Mouse (Mus musculus) heart, embryonic 13.5 days (tissue): ENCODE measurements around the gene Cdc14a. TPM values are rescaled to one million over a fixed set of nuclear protein-coding genes. Genes with fewer than 3 reads are reported as not detected.

Experiments used
- ATAC-seq: fragments of 200-750 bp; cut with Nextera tagmentation; 2 replicates; pipeline ENCODE4 v1.8.0; 2017; ENCODE audit warnings: moderate TSS enrichment; ENCODE audit not compliant: insufficient number of reproducible peaks, low FRiP score, low TSS enrichment; ENCODE audit errors: extremely low read depth
- H3K27ac ChIP-seq: fragments of 300-500 bp; sonication (generic); replicated peaks from 2 replicates; pipeline ENCODE4 v1.5.1; 2015; ENCODE audit warnings: moderate library complexity, mild to moderate bottlenecking, inconsistent platforms
- H3K27me3 ChIP-seq: fragments of 300-500 bp; sonication (generic); replicated peaks from 2 replicates; pipeline ENCODE4 v1.6.1; 2015; ENCODE audit warnings: mild to moderate bottlenecking, inconsistent platforms
- H3K36me3 ChIP-seq: fragments of 300-500 bp; sonication (generic); 2 replicates; pipeline ENCODE4 v1.6.1; 2015; ENCODE audit warnings: mild to moderate bottlenecking, inconsistent platforms
- H3K4me1 ChIP-seq: fragments of 300-500 bp; sonication (generic); 2 replicates; pipeline ENCODE4 v1.6.1; 2015; ENCODE audit warnings: inconsistent platforms
- H3K4me2 ChIP-seq: fragments of 300-500 bp; sonication (generic); 2 replicates; pipeline ENCODE4 v1.6.1; 2015; ENCODE audit warnings: inconsistent platforms, mild to moderate bottlenecking, moderate library complexity
- H3K4me3 ChIP-seq: fragments of 300-500 bp; sonication (generic); 2 replicates; pipeline ENCODE4 v1.5.1; 2015; ENCODE audit warnings: moderate library complexity, mild to moderate bottlenecking, inconsistent platforms
- H3K9ac ChIP-seq: fragments of 300-500 bp; sonication (generic); 2 replicates; pipeline ENCODE4 v1.6.1; 2015; ENCODE audit warnings: inconsistent platforms, mild to moderate bottlenecking, moderate library complexity
- H3K9me3 ChIP-seq: fragments of 300-500 bp; sonication (generic); 2 replicates; pipeline ENCODE4 v1.6.1; 2016; ENCODE audit warnings: inconsistent platforms
- WGBS: fragments of 180-500 bp; shearing (Covaris S2); methylation state at CpG from one replicate; pipeline ENCODE4 v1.1.7; 2015; ENCODE audit warnings: mixed read lengths; 5-methylcytosine and 5-hydroxymethylcytosine counted together
- polyA plus RNA-seq: library from polyadenylated mRNA; unstranded; fragments of >200 nt; fragmentation: Nextera tagmentation; extraction: Ambion mirVana; gene quantifications from 2 replicates; pipeline ENCODE4 v1.2.1, GENCODE M21; 2015

The Cdc14a gene
- polyA plus RNA-seq, 1 experiment from 2014 or later, result 3.6 TPM

DNA sequence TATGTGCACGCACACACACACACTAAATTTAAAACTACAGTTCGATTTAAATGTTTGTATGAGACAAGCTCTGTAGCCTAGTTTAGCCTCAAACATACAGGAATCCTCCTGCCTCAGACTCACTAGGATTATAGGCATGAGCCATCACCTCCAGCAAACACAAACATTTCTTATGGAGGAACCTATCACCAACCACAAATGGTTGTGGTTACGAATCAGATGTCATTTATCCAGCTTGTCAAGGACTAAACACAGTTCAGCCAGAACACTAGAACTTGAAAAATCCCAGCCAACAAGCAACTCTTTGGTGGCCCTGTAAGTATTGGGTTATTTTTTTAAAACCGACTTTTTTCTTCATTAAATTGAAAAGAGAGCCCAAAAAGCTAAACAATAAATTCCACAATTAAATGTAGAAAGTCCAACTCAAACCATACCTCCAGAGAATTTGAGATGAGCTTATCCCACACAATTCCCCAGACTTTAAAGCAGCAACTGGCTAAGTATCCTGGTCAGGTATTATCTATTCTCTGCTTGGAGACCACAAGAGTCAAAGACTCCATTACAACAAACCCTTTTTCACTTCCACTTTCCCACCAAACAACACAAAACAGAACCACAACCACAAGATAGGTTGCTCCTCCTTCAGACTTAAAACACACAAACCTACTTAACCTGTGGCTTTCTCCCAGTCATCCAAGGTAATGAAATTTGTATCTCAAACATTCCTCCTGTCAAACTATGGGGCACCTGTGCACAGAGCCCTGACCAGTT is 10.7 kb downstream of the Cdc14a start:
- H3K4me2 ChIP-seq, result no peak overlapping the region
- H3K9me3 ChIP-seq, result no peaks in the 10 kb centered on the region
- no peak overlapping the region for H3K4me3 ChIP-seq
- WGBS, result 83% methylated on average over 4 of the region's 4 CpGs
- H3K4me1 ChIP-seq, result peaks cover 36% of the 10 kb centered on the region
- no peak overlapping the region for H3K27ac ChIP-seq
- no peak for ATAC-seq
- peaks cover 34% of the 10 kb centered on the region for H3K36me3 ChIP-seq
- no peaks in the 10 kb centered on the region for H3K27me3 ChIP-seq
- no peak overlapping the region for H3K9ac ChIP-seq

GRCm38 (mm10) chr3:116410051-116410450 is 13.8 kb downstream of the Cdc14a start:
- H3K36me3 ChIP-seq, result peaks cover 5% of the 10 kb centered on the region
- H3K4me3 ChIP-seq, result peak overlapping the region; percentile 12; the same call in 1 of the 2 replicates
- peak overlapping the region; percentile 61; the same call in 1 of the 2 replicates for H3K9ac ChIP-seq
- peak overlapping the region; percentile 58 for H3K4me2 ChIP-seq
- 15% methylated on average over 7 of the region's 7 CpGs for WGBS
- ATAC-seq, result no peak
- peak overlapping the region; percentile 24 for H3K27ac ChIP-seq
- no peaks in the 10 kb centered on the region for H3K27me3 ChIP-seq
- H3K4me1 ChIP-seq, result peaks cover 43% of the 10 kb centered on the region
- H3K9me3 ChIP-seq, result no peaks in the 10 kb centered on the region

- Histone ChIP-seq H3K4me1 (peaks cover 45% of the 10 kb centered on the region), H3K27me3 (no peaks in the 10 kb centered on the region), H3K4me2 (peak overlapping the region; percentile 58), H3K9me3 (no peaks in the 10 kb centered on the region), H3K36me3 (no peaks in the 10 kb centered on the region), H3K4me3 (no peak overlapping the region; the same call in 1 of the 2 replicates), H3K9ac (peak overlapping the region; percentile 61; the same call in 1 of the 2 replicates), H3K27ac (0 out of 2 replicates have a peak overlapping the region, but pooled peaks have one; percentile 24)
- WGBS, result 36% methylated on average over 8 of the region's 8 CpGs
- ATAC-seq, result no peak
Observed at GRCm38 (mm10) chr3:116409486-116409885, 14.3 kb downstream of the Cdc14a start.

DNA sequence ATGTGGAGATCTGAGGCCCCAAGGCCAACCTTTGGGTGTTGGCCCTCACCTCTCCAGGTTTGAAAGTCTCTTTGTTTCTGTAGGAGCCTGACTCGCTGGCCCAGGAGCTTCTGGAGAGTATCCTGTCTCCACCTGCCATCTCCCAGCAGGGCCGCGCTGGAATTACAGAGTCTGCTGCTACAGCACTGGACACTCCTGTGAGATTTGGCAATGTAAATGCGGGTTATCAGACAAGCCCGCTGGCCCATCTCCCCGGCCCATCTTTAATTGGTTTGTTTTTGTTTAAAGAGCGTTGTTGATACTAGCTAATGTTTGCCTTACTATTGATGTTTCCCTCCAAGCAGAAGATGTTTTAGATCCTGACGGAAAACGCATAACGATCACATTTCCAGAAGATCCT is 15.0 kb downstream of the Cdc14a start:
- no peak overlapping the region for H3K4me2 ChIP-seq
- H3K36me3 ChIP-seq, result no peaks in the 10 kb centered on the region
- H3K9ac ChIP-seq, result no peak overlapping the region
- H3K4me3 ChIP-seq, result no peak overlapping the region
- ATAC-seq, result no peak
- peaks cover 45% of the 10 kb centered on the region for H3K4me1 ChIP-seq
- H3K27ac ChIP-seq, result no peak overlapping the region
- no peaks in the 10 kb centered on the region for H3K27me3 ChIP-seq
- no peaks in the 10 kb centered on the region for H3K9me3 ChIP-seq
- 65% methylated on average over 10 of the region's 10 CpGs for whole genome bisulfite sequencing

DNA sequence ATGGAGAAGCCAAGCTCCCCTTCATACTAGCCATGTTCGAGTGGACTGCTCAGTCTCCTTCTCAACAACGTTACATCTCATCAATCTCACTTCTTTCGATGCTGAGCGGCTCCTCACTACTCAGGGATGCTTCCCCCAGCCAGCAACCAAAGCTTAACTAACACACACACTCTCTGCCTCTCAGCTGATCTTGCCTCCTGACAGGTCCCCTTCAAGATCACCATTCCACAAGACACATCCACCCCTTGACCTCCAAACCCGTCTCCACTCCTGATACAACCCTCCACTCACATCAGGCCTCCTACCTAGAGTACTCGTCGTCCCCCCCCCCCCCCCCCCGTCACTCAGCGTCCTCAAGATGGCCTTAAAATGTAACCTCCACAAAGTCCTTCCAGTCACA is 18.3 kb downstream of the Cdc14a start:
- Histone ChIP-seq H3K27ac (no peak overlapping the region), H3K9me3 (no peaks in the 10 kb centered on the region), H3K4me1 (peaks cover 30% of the 10 kb centered on the region), H3K4me3 (no peak overlapping the region), H3K4me2 (no peak overlapping the region), H3K9ac (no peak overlapping the region), H3K36me3 (no peaks in the 10 kb centered on the region), H3K27me3 (no peaks in the 10 kb centered on the region)
- ATAC-seq, result no peak
- 37% methylated on average over 9 of the region's 9 CpGs for WGBS

DNA sequence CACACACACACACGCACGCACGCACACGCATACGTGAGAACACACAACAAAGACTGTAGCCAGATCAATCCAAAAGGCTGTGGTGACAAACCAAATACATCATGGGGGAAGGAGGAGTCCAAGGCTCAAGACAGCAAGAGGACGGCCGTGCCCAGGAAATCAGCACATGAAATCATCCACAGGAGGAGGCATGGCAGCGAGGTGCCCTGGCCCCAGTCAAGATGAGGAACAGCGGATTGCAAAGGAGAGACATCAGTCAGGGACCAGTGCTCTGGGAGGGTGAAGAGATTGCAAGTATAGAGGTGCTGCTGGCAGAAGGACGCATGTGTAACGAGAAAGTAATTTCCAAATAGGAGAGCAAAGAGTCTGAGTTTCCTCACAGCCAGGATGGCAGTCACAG is 22.4 kb downstream of the Cdc14a start:
- H3K4me1 ChIP-seq, result peaks cover 12% of the 10 kb centered on the region
- H3K9ac ChIP-seq, result no peak overlapping the region
- H3K27ac ChIP-seq, result no peak overlapping the region
- no peak overlapping the region for H3K4me3 ChIP-seq
- H3K27me3 ChIP-seq, result no peaks in the 10 kb centered on the region
- WGBS, result 88% methylated on average over 11 of the region's 11 CpGs
- no peaks in the 10 kb centered on the region for H3K9me3 ChIP-seq
- no peak for ATAC-seq
- peaks cover 3% of the 10 kb centered on the region; the same call in 1 of the 2 replicates for H3K36me3 ChIP-seq
- no peak overlapping the region for H3K4me2 ChIP-seq

DNA sequence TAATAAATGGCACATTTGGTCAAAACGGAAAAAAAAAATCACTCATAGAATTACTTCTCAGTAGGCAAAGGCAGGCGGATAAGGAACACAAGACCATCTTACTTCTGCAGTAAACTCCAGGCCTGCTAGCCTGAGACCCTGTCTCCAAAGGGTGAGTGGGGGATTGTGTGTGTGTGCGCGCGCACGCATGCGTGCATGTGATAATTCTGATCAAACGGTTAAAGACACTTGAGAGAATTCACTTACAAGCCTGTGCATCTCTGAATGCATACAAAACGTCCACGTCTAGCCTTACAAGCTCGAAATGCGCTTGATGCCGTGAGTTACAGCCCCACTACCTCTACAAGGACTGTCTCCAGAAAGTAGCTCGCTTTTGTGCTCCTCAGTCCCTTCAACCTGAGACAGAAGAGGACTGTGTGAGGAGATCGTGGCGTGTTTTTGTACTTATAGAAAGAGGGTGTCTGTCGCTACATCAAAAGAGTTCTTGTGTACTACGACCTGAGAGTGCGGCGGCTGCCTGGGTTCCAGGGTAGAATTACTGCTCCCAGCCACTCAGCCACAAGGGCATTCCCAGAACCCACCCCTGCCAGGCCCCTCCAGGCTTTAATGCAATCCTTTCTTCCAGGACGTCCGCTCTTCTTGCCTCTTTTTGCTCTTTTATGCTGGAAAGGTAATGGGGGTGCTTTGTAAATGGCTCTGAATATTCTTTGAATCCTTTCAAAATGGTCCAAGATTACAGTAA is 24.3 kb downstream of the Cdc14a start:
- Histone ChIP-seq H3K4me2 (no peak overlapping the region), H3K36me3 (peaks cover 3% of the 10 kb centered on the region; the same call in 1 of the 2 replicates), H3K27me3 (no peaks in the 10 kb centered on the region), H3K4me3 (no peak overlapping the region), H3K27ac (no peak overlapping the region), H3K9ac (no peak overlapping the region), H3K4me1 (peaks cover 19% of the 10 kb centered on the region), H3K9me3 (no peaks in the 10 kb centered on the region)
- WGBS, result 81% methylated on average over 22 of the region's 22 CpGs
- no peak for ATAC-seq

GRCm38 (mm10) chr3:116398543-116398942 is 25.3 kb downstream of the Cdc14a start:
- Histone ChIP-seq H3K27ac (no peak overlapping the region), H3K9ac (no peak overlapping the region), H3K9me3 (no peaks in the 10 kb centered on the region), H3K4me1 (peaks cover 19% of the 10 kb centered on the region), H3K27me3 (no peaks in the 10 kb centered on the region), H3K36me3 (peaks cover 3% of the 10 kb centered on the region; the same call in 1 of the 2 replicates), H3K4me3 (no peak overlapping the region), H3K4me2 (no peak overlapping the region)
- no peak for ATAC-seq
- 86% methylated on average over 10 of the region's 10 CpGs for WGBS

DNA sequence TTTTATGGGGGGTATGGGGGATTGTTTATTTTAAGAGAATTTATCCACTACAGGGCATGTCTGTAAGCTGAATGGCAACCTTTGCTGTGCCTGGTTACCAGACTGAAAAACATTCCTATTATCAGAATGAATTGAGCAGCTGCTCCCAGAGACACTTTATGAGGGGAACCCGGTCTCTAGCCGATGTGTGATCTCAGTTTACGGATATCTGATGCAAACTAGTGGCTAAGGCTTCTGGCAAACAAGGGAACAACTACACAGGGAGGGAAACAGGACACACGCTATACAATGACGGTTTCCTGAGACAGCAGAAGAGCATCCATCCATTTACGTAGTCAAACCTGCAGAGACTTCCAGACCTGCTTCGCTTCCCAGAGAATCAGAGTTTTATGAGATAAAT is 25.9 kb downstream of the Cdc14a start:
- H3K27ac ChIP-seq, result no peak overlapping the region
- peaks cover 3% of the 10 kb centered on the region; the same call in 1 of the 2 replicates for H3K36me3 ChIP-seq
- no peak overlapping the region for H3K4me2 ChIP-seq
- H3K9me3 ChIP-seq, result no peaks in the 10 kb centered on the region
- H3K27me3 ChIP-seq, result no peaks in the 10 kb centered on the region
- ATAC-seq, result no peak
- no peak overlapping the region for H3K4me3 ChIP-seq
- H3K9ac ChIP-seq, result no peak overlapping the region
- H3K4me1 ChIP-seq, result peaks cover 19% of the 10 kb centered on the region
- WGBS, result 85% methylated on average over 7 of the region's 7 CpGs

- no peak for ATAC-seq
- H3K4me2 ChIP-seq, result no peak overlapping the region
- no peak overlapping the region for H3K9ac ChIP-seq
- WGBS, result 84% methylated on average over 6 of the region's 6 CpGs
- H3K27me3 ChIP-seq, result no peaks in the 10 kb centered on the region
- no peak overlapping the region for H3K27ac ChIP-seq
- peaks cover 19% of the 10 kb centered on the region for H3K4me1 ChIP-seq
- no peak overlapping the region for H3K4me3 ChIP-seq
- peaks cover 3% of the 10 kb centered on the region; the same call in 1 of the 2 replicates for H3K36me3 ChIP-seq
- H3K9me3 ChIP-seq, result no peaks in the 10 kb centered on the region
Observed at GRCm38 (mm10) chr3:116397341-116397740, 26.5 kb downstream of the Cdc14a start.

GRCm38 (mm10) chr3:116396571-116396970 is 27.3 kb downstream of the Cdc14a start:
- Histone ChIP-seq H3K4me2 (no peak overlapping the region), H3K9me3 (no peaks in the 10 kb centered on the region), H3K9ac (no peak overlapping the region), H3K4me3 (no peak overlapping the region), H3K36me3 (peaks cover 3% of the 10 kb centered on the region; the same call in 1 of the 2 replicates), H3K27me3 (no peaks in the 10 kb centered on the region), H3K27ac (no peak overlapping the region), H3K4me1 (peaks cover 21% of the 10 kb centered on the region)
- no peak for ATAC-seq
- WGBS, result 70% methylated on average over 3 of the region's 3 CpGs
